Mouse (Mus musculus) CH12.LX (cell line): ENCODE data around the gene 9530077C05Rik.

Source experiments
- CHD2 ChIP-seq: IDR thresholded peaks from 2 replicates; pipeline ENCODE4 v1.6.1; 2011; ENCODE audit warnings: low read length, improper control_type of control experiment
- CTCF ChIP-seq, 2 experiments: IDR thresholded peaks in 1 of 2; conservative IDR thresholded peaks in 1 of 2; 2 replicates each; pipeline ENCODE4 v1.5.1; 2011 to 2012; ENCODE audit warnings: low read depth in 2 of 2, low read length in 2 of 2, improper control_type of control experiment in 1 of 2, inconsistent platforms in 1 of 2, mild to moderate bottlenecking in 1 of 2, moderate library complexity in 1 of 2
- POLR2A ChIP-seq: IDR thresholded peaks from 2 replicates; pipeline ENCODE4 v1.6.1; 2011; ENCODE audit warnings: low read depth, mild to moderate bottlenecking, improper control_type of control experiment, low read length
- USF1 ChIP-seq: IDR thresholded peaks from 2 replicates; pipeline ENCODE4 v1.6.1; 2014; ENCODE audit warnings: low read depth, mild to moderate bottlenecking, inconsistent platforms, low read length, improper control_type of control experiment
- ZKSCAN1 ChIP-seq: IDR thresholded peaks from 2 replicates; pipeline ENCODE4 v1.6.1; 2012; ENCODE audit warnings: low read depth, inconsistent platforms, low read length, improper control_type of control experiment, borderline replicate concordance
- ZMIZ1 ChIP-seq: IDR thresholded peaks from 2 replicates; pipeline ENCODE4 v1.6.1; 2012; ENCODE audit warnings: low read depth, mild to moderate bottlenecking, inconsistent platforms, low read length, improper control_type of control experiment

DNA sequence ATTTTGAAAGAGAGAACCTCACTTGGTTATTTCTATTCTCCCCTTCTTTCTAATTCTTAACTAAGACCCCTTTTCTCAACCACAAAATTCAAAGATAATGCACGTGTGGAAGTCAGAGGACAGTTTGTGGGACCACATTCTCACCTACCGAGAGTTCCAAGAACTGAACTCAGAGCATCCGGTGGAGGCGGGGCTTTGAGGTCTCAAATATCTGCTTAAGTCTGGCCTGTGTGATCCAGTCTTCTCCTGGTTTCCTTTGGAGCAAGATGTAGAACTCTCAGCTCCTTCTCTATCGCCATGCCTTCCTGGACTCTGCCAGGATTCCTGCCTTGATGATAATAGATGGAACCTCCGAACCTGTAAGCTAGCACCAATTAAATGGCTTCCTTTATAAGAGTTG is 9.3 kb upstream of the 9530077C05Rik start:
- TF ChIP-seq ZKSCAN1 = no peak
- TF ChIP-seq CHD2 = no peak
- no peak for TF ChIP-seq POLR2A
- no peak for TF ChIP-seq USF1
- no peak for TF ChIP-seq ZMIZ1
- no peak for TF ChIP-seq CTCF (conservative IDR thresholded peaks at IDR 0.05 in 1 of 2, IDR thresholded peaks at IDR 0.05 in 1 of 2; ENCODE audit: low read depth in 2 of 2, low read length in 2 of 2)
